Mouse (Mus musculus) embryonic facial prominence, embryonic 14.5 days (tissue): Measurements from ENCODE around the gene Eno4. TPM values are rescaled to one million over a fixed set of nuclear protein-coding genes. Genes with fewer than 3 reads are reported as not detected.

ENCODE experiments used
- ATAC-seq: fragments of 200-750 bp; cut with Nextera tagmentation; 2 replicates; pipeline ENCODE4 v1.8.0; 2017; ENCODE audit warnings: low read depth, moderate number of reproducible peaks, moderate TSS enrichment
- DNase-seq: peaks from one replicate; pipeline ENCODE4 v3.0.0-alpha.2; 2015; ENCODE audit warnings: low spot score
- H3K27ac ChIP-seq: fragments of 300-500 bp; sonication (generic); replicated peaks from 2 replicates; pipeline ENCODE4 v1.5.1; 2014; ENCODE audit warnings: low read depth, mild to moderate bottlenecking, low read length, moderate library complexity
- H3K27me3 ChIP-seq: fragments of 300-500 bp; sonication (generic); replicated peaks from 2 replicates; pipeline ENCODE4 v1.6.1; 2014; ENCODE audit warnings: low read length; ENCODE audit not compliant: control insufficient read depth, insufficient read depth
- H3K36me3 ChIP-seq: fragments of 300-500 bp; sonication (generic); 2 replicates; pipeline ENCODE4 v1.6.1; 2014; ENCODE audit warnings: low read length, mixed read lengths; ENCODE audit not compliant: control insufficient read depth, insufficient read depth
- H3K4me1 ChIP-seq: fragments of 300-500 bp; sonication (generic); 2 replicates; pipeline ENCODE4 v1.6.1; 2014; ENCODE audit warnings: antibody characterized with exemption, low read length; ENCODE audit not compliant: control insufficient read depth, insufficient read depth
- H3K4me2 ChIP-seq: fragments of 300-500 bp; sonication (generic); 2 replicates; pipeline ENCODE4 v1.6.1; 2014; ENCODE audit warnings: low read depth, mild to moderate bottlenecking, low read length, moderate library complexity, mixed read lengths
- H3K4me3 ChIP-seq: fragments of 300-500 bp; sonication (generic); 2 replicates; pipeline ENCODE4 v1.5.1; 2014; ENCODE audit warnings: low read depth, mild to moderate bottlenecking, low read length
- H3K9ac ChIP-seq: fragments of 300-500 bp; sonication (generic); 2 replicates; pipeline ENCODE4 v1.6.1; 2014; ENCODE audit warnings: low read depth, mild to moderate bottlenecking, low read length, moderate library complexity, mixed read lengths
- H3K9me3 ChIP-seq: fragments of 300-500 bp; sonication (generic); 2 replicates; pipeline ENCODE4 v1.6.1; 2016; ENCODE audit warnings: low read length; ENCODE audit not compliant: control insufficient read depth
- WGBS: fragments of 180-500 bp; shearing (Covaris S2); extraction: QIAGEN DNeasy Blood & Tissue Kit; methylation state at CpG from one replicate; pipeline ENCODE4 v1.1.7; 2014; 5-methylcytosine and 5-hydroxymethylcytosine counted together
- polyA plus RNA-seq: library from polyadenylated mRNA; unstranded; fragments of >200 nt; fragmentation: Nextera tagmentation; extraction: Ambion mirVana; gene quantifications from 2 replicates; pipeline ENCODE4 v1.2.1, GENCODE M21; 2014

Eno4 gene
- polyA plus RNA-seq, 1 experiment from 2014 or later: 1.1 TPM

GRCm38 (mm10) chr19:58954779-58955178 is 11.6 kb downstream of the Eno4 start:
- H3K4me1 ChIP-seq: no peaks in the 10 kb centered on the region
- ATAC-seq (no peak), DNase-seq (no peak)
- WGBS: 89% methylated on average over 8 of the region's 8 CpGs
- no peak overlapping the region for H3K9ac ChIP-seq
- no peak overlapping the region for H3K27ac ChIP-seq
- no peaks in the 10 kb centered on the region for H3K36me3 ChIP-seq
- H3K9me3 ChIP-seq: no peaks in the 10 kb centered on the region
- no peak overlapping the region for H3K4me2 ChIP-seq
- peaks cover 7% of the 10 kb centered on the region; the same call in 1 of the 2 replicates for H3K27me3 ChIP-seq
- H3K4me3 ChIP-seq: no peak overlapping the region

DNA sequence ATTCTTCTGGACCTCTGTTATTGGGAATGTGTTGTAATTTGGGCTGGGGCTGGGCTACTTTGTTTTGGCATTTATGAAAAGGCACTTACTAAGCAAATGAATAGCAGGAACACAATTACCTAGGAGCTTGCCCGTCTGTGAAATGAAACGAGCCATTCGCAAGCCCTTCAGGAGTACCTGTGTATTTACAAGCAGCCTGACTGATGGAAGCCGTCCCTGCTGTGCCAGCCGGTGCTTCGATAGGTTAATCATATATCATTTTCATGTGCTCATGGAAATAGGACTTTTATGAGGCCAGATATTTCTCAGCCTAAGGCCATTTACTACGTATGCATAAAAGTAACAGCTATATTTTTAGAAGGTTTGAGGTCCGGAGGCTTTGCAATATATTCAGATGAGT is 19.8 kb downstream of the Eno4 start:
- Histone ChIP-seq H3K9ac (no peak overlapping the region), H3K27ac (no peak overlapping the region), H3K27me3 (0 out of 2 replicates have a peak, but pooled peaks cover 3% of the 10 kb centered on the region), H3K9me3 (no peaks in the 10 kb centered on the region), H3K4me2 (no peak overlapping the region), H3K4me1 (no peaks in the 10 kb centered on the region), H3K36me3 (no peaks in the 10 kb centered on the region), H3K4me3 (no peak overlapping the region)
- DNase-seq (no peak), ATAC-seq (no peak)
- 74% methylated on average over 8 of the region's 8 CpGs for WGBS

DNA sequence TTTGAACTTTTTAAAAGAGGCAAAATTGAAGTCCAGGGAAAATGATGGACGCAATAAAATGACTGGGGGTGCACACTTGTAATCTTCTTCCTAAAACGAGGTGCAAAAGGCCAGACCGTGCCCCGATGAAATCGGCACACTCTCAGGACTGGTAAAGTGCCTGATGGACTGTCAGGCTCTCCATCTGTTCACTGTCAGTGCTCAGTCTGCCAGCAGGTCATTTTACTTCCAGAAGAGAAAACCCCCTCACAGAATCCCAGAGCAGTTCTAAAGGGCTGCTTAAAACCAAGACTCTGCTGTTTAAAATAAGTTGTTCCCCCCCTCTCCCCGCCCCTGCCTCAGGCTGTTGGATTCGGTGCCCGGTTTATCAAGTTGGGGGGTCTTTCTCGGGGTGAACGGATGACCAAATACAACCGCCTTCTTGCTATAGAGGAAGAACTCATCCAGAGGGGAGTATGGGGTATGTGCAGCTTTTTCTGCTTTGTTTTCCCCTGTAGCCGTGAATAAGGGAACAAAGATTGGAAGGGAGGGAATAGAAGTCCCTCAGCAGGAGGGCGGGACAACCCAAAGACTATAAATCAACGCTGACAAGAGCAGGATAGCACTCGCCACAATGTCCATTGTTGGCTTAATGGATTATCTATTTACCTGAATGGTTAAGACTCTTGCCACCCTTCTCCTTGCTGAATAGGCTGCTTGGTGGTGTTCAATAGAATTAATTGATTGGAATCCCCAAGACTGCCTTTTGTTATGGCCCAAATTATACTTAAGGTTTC is 25.7 kb downstream of the Eno4 start:
- no peaks in the 10 kb centered on the region for H3K9me3 ChIP-seq
- no peak overlapping the region for H3K27ac ChIP-seq
- 43% methylated on average over 15 of the region's 15 CpGs for WGBS
- no peak overlapping the region for H3K4me2 ChIP-seq
- H3K4me3 ChIP-seq: no peak overlapping the region
- DNase-seq (no peak), ATAC-seq (no peak)
- no peak overlapping the region for H3K9ac ChIP-seq
- H3K36me3 ChIP-seq: no peaks in the 10 kb centered on the region
- no peaks in the 10 kb centered on the region for H3K4me1 ChIP-seq
- H3K27me3 ChIP-seq: 0 out of 2 replicates have a peak, but pooled peaks cover 3% of the 10 kb centered on the region

GRCm38 (mm10) chr19:58970826-58971225 is 27.6 kb downstream of the Eno4 start:
- Histone ChIP-seq H3K9ac (no peak overlapping the region), H3K4me1 (no peaks in the 10 kb centered on the region), H3K27ac (no peak overlapping the region), H3K4me3 (no peak overlapping the region), H3K27me3 (0 out of 2 replicates have a peak, but pooled peaks cover 3% of the 10 kb centered on the region), H3K36me3 (no peaks in the 10 kb centered on the region), H3K9me3 (no peaks in the 10 kb centered on the region), H3K4me2 (no peak overlapping the region)
- no peak for DNase-seq
- ATAC-seq: no peak
- WGBS: 80% methylated on average over 13 of the region's 13 CpGs

- Histone ChIP-seq H3K4me3 (no peak overlapping the region), H3K4me1 (peaks cover 6% of the 10 kb centered on the region; the same call in 1 of the 2 replicates), H3K4me2 (no peak overlapping the region), H3K27me3 (no peaks in the 10 kb centered on the region), H3K9ac (no peak overlapping the region), H3K36me3 (no peaks in the 10 kb centered on the region), H3K27ac (no peak overlapping the region), H3K9me3 (no peaks in the 10 kb centered on the region)
- no peak for ATAC-seq
- DNase-seq: no peak
- 84% methylated on average over 8 of the region's 8 CpGs for whole genome bisulfite sequencing
These were observed 30.9 kb downstream of the Eno4 start for GRCm38 (mm10) chr19:58974126-58974525.

- Histone ChIP-seq H3K36me3 (no peaks in the 10 kb centered on the region), H3K27me3 (0 out of 2 replicates have a peak, but pooled peaks cover under 1% of the 10 kb centered on the region), H3K4me1 (peaks cover 7% of the 10 kb centered on the region; the same call in 1 of the 2 replicates), H3K4me3 (no peak overlapping the region), H3K4me2 (no peak overlapping the region), H3K9ac (no peak overlapping the region), H3K9me3 (no peaks in the 10 kb centered on the region), H3K27ac (no peak overlapping the region)
- DNase-seq (peak; percentile 62), ATAC-seq (peak; percentile 54)
- WGBS: 40% methylated on average over 11 of the region's 11 CpGs
These were observed 32.1 kb downstream of the Eno4 start for GRCm38 (mm10) chr19:58975216-58975863.

- no peaks in the 10 kb centered on the region for H3K9me3 ChIP-seq
- H3K27me3 ChIP-seq: 0 out of 2 replicates have a peak, but pooled peaks cover 3% of the 10 kb centered on the region
- no peaks in the 10 kb centered on the region for H3K36me3 ChIP-seq
- H3K4me2 ChIP-seq: peak overlapping the region; percentile 39
- H3K9ac ChIP-seq: no peak overlapping the region
- peaks cover 11% of the 10 kb centered on the region for H3K4me1 ChIP-seq
- no peak overlapping the region for H3K27ac ChIP-seq
- ATAC-seq (peak; percentile 56), DNase-seq (peak; percentile 60)
- no peak overlapping the region for H3K4me3 ChIP-seq
- WGBS: 45% methylated on average over 11 of the region's 11 CpGs
These were observed 35.4 kb downstream of the Eno4 start for GRCm38 (mm10) chr19:58978401-58979171.

DNA sequence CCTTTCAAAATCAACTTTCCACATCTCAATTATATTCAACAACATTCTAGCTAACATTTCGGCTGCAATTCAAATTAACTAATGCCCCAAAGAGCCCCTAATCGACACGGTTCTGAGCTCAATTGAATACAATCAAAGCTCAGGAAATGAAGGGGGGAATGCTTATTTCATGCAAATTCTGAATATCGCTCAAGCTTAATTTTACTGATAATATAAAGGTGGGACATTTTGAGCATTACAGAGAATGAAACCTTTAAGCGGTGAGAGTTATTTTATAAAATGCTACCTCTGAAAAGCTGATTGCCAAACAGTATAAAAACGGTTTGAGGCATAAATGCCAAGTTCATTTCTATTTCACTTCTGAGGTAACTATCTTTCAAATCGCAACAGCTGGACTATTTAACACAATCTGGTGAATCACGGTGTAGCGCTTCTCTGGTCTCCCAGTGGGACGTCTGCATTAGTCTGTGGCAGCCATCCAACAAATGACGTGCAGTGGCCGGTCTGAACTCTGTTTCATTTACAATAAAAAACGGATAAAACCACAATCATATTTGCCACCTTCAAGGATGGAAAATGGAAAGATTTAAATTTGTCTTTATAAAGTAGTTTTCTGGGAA is 36.3 kb downstream of the Eno4 start:
- 27% methylated on average over 13 of the region's 13 CpGs for WGBS
- Histone ChIP-seq H3K27ac (no peak overlapping the region), H3K9ac (no peak overlapping the region), H3K4me1 (peaks cover 11% of the 10 kb centered on the region), H3K4me2 (peak overlapping the region; percentile 39), H3K4me3 (peak overlapping the region; percentile 16; the same call in 1 of the 2 replicates), H3K36me3 (no peaks in the 10 kb centered on the region), H3K9me3 (no peaks in the 10 kb centered on the region), H3K27me3 (0 out of 2 replicates have a peak, but pooled peaks cover 3% of the 10 kb centered on the region)
- DNase-seq: peak; percentile 83
- 0 out of 2 replicates have a peak, but pooled peaks have one; percentile 31 for ATAC-seq
